In genomic region chr4:149780565-149781356, GRCm38 (mm10) we compare ENCODE assay signal across 9 mouse cellular contexts. TPM values are rescaled to one million over a fixed set of nuclear protein-coding genes. Genes with fewer than 3 reads are reported as not detected.
DNase-seq lines count a peak whose midpoint lies in the region; ATAC-seq and TF ChIP-seq lines count a peak whose summit lies in the region.
"Had no signal": no experiment of that assay in that cellular context is flagged by ENCODE, and none has a peak within 500 bp of the region (broad histone marks: within the 10 kb centered on the region; RNA-seq: fewer than 3 reads in every experiment).

No protein-coding gene starts in this region.

- peaks cover 19% of the 10 kb centered on the region for H3K4me1 ChIP-seq in intestine, embryonic 16.5 days (ENCODE audit: control insufficient read depth, insufficient read depth, low read length)

- 44% methylated on average over 13 of the region's 13 CpGs for WGBS in intestine, embryonic 16.5 days

- TF ChIP-seq CTCF in Patski (IDR thresholded peaks at IDR 0.05): no peak

- POLR2A ChIA-PET in Patski (lab: Charles Lee): interaction anchor here (0.6 kb wide), 1 partner anchor 817 kb away, joined by 4 read pairs; no protein-coding TSS in a partner anchor

- CTCF ChIA-PET in Patski (lab: Charles Lee): interaction anchor here (1.5 kb wide), 1 partner anchor 176 kb away, joined by 3 read pairs; no protein-coding TSS in a partner anchor

- no peak overlapping the region for H3K4me3 ChIP-seq in intestine, embryonic 16.5 days (ENCODE audit: low read length)
- H3K4me3 ChIP-seq: limb, embryonic 13.5 days had no signal

- in situ Hi-C loops in Patski (cut with MboI; ENCODE audit: low pct_unique_long_range_greater_than_20kb): no loop called here

- no peak for ATAC-seq in Patski
- 0 out of 2 replicates have a peak, but pooled peaks have one; percentile 35 for ATAC-seq in intestine, embryonic 16.5 days

- DNase-seq in layer of hippocampus, adult 9-11 months: peak; percentile 76
- DNase-seq in layer of hippocampus, adult 9-10 months (ENCODE audit: low spot score): no peak
- DNase-seq in Patski (ENCODE audit: low read depth, low spot score): peak; percentile 71
- peak; percentile 80 for DNase-seq in skeletal muscle tissue, adult 2 months (ENCODE audit: low read depth, low spot score)
- no peak for DNase-seq in frontal cortex, postnatal 10 days (ENCODE audit: low spot score in 2 of 2)
- no peak for DNase-seq in gastrocnemius, postnatal 10 days
- no peak for DNase-seq in frontal cortex, adult 2 months (ENCODE audit: extremely low spot score in 1 of 2, low spot score in 1 of 2)

- H3K36me3 ChIP-seq in intestine, embryonic 16.5 days (ENCODE audit: control insufficient read depth, insufficient read depth, low read length): no peaks in the 10 kb centered on the region
- H3K36me3 ChIP-seq: limb, embryonic 13.5 days had no signal

- no peaks in the 10 kb centered on the region for H3K27me3 ChIP-seq in Patski
- no peaks in the 10 kb centered on the region for H3K27me3 ChIP-seq in intestine, embryonic 16.5 days (replicated peaks; ENCODE audit: control insufficient read depth, insufficient read depth, low read length)
- H3K27me3 ChIP-seq: limb, embryonic 13.5 days had no signal

- no peak overlapping the region for H3K4me2 ChIP-seq in intestine, embryonic 16.5 days (ENCODE audit: low read depth, low read length)
- H3K4me2 ChIP-seq: limb, embryonic 13.5 days had no signal

- H3K9ac ChIP-seq in intestine, embryonic 16.5 days (ENCODE audit: low read depth, low read length): no peak overlapping the region
- H3K9ac ChIP-seq: limb, embryonic 13.5 days had no signal

- no peak overlapping the region for H3K27ac ChIP-seq in intestine, embryonic 16.5 days (ENCODE audit: low read length)
- H3K27ac ChIP-seq: limb, embryonic 13.5 days had no signal

- H3K9me3 ChIP-seq in intestine, embryonic 16.5 days (ENCODE audit: control insufficient read depth, low read length): no peaks in the 10 kb centered on the region
- H3K9me3 ChIP-seq: limb, embryonic 13.5 days had no signal

RNA-seq across cellular contexts. Expression of gene Slc25a33, which starts 6.7 kb away (rescaled TPM):
- polyA plus RNA-seq in Patski (2021): 23.3 TPM
- polyA plus RNA-seq in intestine, embryonic 16.5 days (2015; fragmentation: Nextera tagmentation; extraction: Ambion mirVana): 6.8 and 9.1 TPM in 2 replicates
- 1 to 10 TPM; 7.2 to 9.5 TPM for total RNA-seq in gastrocnemius, postnatal 10 days (2021)
- 35.1 and 36.5 TPM in 2 replicates for polyA plus RNA-seq in frontal cortex, adult 2 months (2012; rRNA removed)

RNA-seq across cellular contexts. Expression of gene Tmem201, which starts 42.9 kb away (rescaled TPM):
- 27.9 TPM for polyA plus RNA-seq in Patski (2021)
- 21.2 and 22.8 TPM in 2 replicates for polyA plus RNA-seq in intestine, embryonic 16.5 days (2015; fragmentation: Nextera tagmentation; extraction: Ambion mirVana)
- total RNA-seq in gastrocnemius, postnatal 10 days (2021): 10 to 100 TPM; 49.7 to 52.2 TPM
- 78.2 and 79.6 TPM in 2 replicates for polyA plus RNA-seq in frontal cortex, adult 2 months (2012; rRNA removed)

Comparison
In these comparisons a context has a peak if more than half of its experiments do, and no peak if none do; other contexts are left out.
1. DNase-seq: peak in layer of hippocampus, adult 9-11 months (single experiment), Patski (single experiment) and skeletal muscle tissue, adult 2 months (single experiment); none in layer of hippocampus, adult 9-10 months (single experiment), frontal cortex, postnatal 10 days (0 of 2), gastrocnemius, postnatal 10 days (single experiment) and frontal cortex, adult 2 months (0 of 2).